Mouse (Mus musculus) liver, postnatal 0 days (tissue): Measurements from ENCODE around the gene Cyb5r2.

Experiments
- CTCF ChIP-seq: sonication (generic); IDR thresholded peaks from 2 replicates; pipeline ENCODE4 v1.5.1; 2016; ENCODE audit warnings: antibody characterized with exemption, low read depth
- EP300 ChIP-seq: IDR thresholded peaks from 2 replicates; pipeline ENCODE4 v1.6.1; 2016; ENCODE audit warnings: antibody characterized with exemption, low read depth, mild to moderate bottlenecking

DNA sequence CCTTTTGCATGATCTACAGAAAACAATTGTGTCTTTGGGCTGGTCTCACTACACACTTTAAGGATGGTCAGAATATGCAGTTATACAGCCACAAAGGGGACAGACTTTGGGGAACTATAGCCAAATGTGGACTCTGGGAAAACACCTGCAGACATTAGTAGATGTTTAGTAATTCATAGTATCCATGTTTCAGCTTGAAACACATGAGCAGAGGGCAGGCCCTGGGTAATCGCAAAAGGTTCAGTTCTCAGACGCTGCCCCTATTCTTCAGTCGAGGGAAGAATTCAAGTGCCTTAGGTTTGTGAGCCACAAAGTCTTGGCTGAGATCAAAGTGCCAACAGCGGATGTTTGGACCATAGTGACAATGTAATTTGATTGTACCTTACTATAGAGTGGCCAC is 13.4 kb downstream of the Cyb5r2 start:
- TF ChIP-seq CTCF, result no peak
- no peak for TF ChIP-seq EP300
